Mouse (Mus musculus) brain, adult 2 months (tissue): ENCODE data around the gene Ppp1r7.
"Not testable (repeated sequence)": the region's sequence is repeated elsewhere in the genome, so short reads cannot be mapped to it uniquely, and the experiment has no call there.

ENCODE experiments used
- DNase-seq: peaks from one replicate; pipeline ENCODE4 v3.0.0; 2011; ENCODE audit warnings: low read depth, low spot score

The Ppp1r7 gene

DNA sequence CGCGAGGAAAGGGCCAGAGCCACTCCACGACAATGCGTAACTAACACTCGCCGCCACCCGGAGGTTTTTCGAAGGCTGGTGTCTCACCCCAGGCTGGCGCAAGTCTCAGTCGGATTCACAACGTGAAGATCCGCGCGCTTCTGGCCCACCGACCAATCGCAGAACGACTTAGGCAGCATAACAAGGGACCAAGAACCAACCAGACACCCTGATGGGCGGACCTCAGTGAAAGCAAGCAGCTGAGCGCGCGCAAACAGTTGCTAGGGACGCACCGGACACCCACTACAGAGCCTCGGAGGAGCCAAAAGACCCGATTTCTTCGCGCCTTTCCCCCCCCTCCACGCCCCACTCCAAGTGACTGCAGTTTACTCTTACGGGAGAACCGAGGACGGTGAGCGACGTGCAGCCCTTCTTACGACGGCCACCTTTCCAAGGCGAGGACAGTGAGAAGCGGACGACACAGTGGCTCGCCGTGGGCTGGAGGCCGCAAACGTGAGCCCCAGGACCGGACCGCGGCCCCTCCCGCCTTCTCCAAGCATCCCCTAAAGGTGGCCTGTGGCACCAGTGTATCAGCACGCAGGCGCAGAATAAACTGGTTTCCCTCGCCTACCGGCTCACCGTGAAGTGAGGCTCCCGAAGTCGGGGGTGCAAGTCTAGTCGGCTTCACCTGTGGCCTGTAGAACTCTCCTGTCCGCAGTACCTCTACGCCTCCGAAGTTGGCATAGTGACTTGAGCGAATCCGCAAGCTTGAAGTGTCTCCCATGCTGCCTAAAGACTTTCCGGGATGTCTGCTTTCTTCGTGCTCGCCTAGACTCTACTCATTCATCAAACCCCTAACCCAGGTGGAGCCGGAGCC lies at the start of gene Ppp1r7, which contains the start of gene Pask:
Gene Ppp1r7 (plus strand): TSS at position 207 of the 856 bp plus-strand sequence.
Gene Pask (minus strand): TSS at position 835 of the 856 bp plus-strand sequence.
- peak; percentile 99 for DNase-seq

DNA sequence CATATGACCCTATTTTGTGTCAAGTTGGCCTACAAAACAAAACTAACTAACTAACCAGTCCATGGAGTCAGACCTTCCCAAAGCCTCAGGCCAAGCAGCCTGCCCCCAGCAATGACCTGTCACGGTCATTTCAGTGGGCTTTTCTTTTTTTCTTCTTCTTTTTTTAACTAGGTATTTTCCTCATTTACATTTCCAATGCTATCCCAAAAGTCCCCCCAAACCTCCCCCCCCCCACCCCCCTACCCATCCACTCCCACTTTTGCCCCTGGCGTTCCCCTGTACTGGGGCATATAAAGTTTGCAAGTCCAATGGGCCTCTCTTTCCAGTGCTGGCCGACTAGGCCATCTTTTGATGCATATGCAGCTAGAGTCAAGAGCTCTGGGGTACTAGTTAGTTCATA lies 48.2 kb upstream of the Ppp1r7 start:
- DNase-seq: not testable (repeated sequence)

DNA sequence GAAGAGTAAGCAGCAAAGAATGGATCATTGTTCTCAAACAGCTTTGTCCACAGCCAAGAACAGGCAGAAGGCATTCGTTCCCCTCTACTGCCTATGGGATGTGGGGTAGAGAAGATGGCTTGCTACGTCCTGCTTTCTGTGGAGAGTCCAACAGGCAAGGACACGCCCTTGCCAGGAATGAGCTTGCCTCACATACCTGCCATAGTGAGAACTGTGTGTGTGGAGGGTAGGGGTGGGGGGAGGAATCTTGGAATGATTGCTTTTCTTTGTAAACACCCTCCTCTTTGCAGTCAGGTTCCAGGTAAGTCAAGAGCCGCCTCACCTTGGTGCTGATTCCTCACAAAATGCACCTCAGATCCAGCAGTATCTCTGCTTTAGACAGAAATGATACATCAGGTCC lies 42.9 kb upstream of the Ppp1r7 start:
- DNase-seq: no peak

DNA sequence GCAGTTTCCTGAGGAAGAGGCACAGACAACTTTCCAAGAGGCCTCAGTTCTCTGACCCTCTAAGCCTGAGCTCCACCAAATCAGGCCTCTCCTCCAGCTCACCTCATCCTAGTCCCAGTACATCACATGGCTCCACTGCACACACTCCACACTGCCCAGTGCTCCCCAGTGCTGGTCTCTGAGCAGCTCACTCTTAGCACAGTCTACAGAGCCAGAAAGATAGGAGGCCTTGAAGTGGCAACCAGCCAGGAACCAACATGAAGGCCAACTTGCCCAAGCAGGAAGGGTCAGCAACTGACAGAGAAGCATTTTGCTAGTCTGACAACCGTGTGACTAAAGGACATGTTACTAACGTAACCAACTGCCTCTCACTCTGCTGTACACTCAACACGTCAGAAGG lies 42.1 kb upstream of the Ppp1r7 start:
- no peak for DNase-seq

DNA sequence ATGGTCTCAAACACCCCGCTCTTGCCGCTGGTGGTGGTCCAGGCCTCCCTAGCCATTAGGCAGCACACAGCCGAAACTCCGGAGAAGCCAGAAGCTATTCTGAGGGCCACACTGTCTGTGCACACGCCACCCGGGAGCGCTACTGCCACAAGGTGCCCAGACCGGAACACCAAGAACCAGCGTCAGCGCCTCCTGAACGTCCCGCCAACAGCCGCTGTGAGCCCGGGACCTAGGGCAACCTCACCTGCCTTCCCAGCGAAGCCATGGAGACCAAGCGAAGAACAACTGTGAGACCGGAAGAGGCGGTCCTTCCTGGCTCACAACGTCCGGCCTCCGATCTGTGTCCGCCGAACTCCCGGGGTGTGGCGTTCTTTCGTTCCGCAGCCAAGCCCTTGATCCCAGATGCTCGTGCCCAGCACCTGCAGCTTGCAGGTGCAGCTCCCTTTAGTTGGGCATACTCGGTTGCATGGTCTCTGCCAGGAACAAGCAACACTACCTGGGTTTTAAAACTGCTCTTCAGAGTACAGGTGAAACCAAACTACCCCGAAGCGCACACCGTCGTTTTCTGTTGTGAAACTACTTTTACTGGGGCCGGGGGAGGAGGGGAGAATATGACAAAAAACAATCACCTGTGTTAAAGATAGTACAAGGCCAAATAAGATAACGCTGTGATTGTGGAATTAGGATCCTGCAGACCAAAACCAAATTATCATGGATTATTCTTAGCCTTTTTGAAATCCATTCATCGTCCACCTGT lies 36.9 kb upstream of the Ppp1r7 start, which contains the start of gene Mterf4:
Gene Mterf4 (minus strand): TSS at position 335 of the 757 bp plus-strand sequence.
- DNase-seq: peak; percentile 94

DNA sequence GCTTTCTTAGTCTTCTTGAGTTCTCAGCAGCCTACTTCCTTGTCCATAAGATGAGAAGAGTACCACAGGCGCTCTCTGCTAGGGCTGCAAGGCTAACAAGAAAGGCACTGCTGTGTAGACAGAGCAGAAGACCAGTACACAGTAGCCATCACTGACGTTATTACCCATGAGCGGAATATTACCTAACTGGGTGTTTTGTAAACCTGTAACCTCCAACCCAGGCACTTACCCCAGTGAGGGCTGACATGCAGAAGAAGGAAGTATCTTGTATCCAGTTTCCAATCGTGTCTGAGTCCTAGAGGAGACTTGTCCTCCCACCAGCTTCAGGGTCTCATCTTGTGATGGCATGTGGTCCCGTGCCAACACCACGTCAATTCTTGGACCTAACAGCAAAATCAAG lies 18.7 kb upstream of the Ppp1r7 start:
- DNase-seq: no peak

DNA sequence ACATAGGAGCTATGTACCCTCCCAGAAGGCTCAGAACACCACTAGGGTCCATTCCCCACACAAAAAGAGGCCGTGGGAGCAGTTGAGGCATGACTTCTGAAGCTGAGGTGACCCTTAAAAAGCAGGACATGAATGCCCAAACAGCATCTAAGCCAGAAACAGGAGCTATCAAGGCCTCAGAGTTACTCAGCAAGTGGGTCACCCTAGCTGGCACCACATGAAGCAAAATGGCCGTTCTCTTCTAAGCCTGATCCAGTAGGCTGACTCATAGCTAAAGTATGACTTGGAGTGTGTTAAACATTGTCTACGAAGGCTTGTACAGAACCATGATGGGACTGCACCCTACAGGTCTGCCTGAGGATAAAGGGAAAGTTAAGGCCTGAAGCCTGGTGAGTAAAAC lies 16.2 kb upstream of the Ppp1r7 start:
- no peak for DNase-seq

DNA sequence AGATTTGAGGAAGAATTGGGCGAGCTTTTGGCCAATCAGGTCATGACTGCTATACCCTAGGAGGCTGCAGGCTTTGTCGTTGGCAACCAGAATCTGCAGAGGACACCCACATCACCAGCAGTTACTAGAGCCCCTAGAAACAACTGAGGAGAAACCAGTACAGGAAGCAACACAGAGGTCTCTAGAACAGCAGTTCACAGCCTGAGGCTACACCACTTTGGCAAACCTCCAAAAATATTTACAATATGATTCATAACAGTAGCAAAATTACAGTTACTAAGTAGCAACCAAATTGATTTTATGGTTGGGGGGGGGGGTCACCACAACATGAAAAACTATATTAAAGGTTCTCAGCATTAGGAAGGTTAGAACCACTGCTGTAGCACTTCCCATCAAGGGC lies 8.0 kb upstream of the Ppp1r7 start:
- no peak for DNase-seq

DNA sequence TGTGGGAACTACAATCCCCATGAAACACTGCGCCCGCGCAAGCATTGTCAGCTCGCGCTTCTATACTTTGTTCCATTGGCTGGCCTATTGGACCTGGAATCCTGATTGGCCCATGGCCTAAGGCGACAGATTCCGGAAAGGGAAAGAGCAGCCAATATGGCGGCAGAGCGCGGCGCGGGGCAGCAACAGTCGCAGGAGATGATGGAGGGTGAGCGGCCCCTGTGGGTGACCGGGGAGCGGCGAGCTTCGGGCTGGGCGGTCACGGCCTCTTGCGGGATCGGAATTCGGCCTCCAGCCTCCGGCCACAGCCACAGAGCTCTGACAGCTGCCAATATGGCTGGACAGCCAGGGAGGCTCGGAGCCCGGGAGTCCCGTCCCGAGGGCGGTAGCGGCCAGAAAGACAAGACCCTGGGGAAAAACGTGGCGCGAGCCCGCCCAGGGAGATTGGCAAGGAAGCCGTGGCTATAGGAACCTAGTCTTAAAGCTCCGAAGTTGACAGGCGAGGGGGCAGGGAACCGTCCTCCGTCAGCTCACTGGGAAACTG lies 922 bp downstream of the Ppp1r7 start:
- peak; percentile 99 for DNase-seq

DNA sequence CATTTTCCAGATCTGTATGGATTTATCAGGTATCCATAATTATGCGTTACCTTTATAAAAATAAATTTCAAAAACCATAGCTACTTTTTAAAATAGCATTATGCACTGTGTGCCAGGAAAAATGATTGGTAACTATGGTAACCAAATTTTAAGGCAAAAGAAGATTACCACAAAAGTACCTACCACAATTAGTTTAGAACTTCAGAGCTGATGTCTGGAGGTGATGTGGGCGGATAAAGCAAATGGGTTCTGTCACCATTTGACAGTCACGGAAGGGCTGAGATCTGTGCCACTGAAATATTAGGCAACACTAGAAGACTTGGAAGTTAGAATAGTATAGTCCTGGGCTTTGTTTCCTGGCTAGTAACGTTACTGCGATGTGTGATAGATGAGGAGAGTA lies 4.5 kb downstream of the Ppp1r7 start:
- peak; percentile 65 for DNase-seq

DNA sequence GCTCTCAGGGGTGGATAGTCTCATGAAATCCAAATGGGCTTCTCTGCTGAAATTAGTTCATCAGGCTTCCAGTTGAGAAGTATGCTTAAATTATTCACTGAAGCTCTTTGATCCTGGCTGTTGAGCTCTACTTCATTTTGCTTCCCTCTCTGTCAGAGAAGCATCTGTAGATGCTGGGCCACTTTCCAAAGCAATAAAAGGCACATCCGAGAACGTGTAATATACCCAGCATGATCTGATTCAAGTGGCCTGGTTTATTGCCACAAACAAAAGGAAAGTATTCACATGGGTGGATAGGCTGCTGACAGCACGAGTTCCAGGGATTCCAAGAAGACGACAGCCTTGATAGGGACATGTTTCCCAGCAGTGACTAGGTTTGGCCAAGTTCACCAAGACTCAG lies 7.0 kb downstream of the Ppp1r7 start:
- DNase-seq: peak; percentile 54

DNA sequence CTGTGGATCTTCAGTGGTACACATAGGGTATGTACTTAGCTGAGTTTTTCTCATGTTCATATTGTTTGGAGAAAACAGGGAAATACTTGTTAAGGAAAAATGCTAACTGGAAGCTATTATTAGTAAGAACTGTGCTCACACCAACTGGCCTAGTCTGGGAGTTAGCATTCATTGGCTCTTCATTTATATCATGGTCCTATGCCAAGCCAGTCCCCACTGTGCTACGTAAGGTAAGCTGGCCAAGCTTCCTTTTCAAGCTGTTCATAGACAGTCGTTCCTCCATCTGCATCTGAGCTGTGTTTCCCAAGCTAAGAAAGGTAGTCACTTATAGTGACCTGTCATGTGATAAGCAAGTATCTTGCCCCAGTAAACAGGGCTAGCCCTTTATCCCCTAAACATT lies 10.1 kb downstream of the Ppp1r7 start:
- peak; percentile 70 for DNase-seq

DNA sequence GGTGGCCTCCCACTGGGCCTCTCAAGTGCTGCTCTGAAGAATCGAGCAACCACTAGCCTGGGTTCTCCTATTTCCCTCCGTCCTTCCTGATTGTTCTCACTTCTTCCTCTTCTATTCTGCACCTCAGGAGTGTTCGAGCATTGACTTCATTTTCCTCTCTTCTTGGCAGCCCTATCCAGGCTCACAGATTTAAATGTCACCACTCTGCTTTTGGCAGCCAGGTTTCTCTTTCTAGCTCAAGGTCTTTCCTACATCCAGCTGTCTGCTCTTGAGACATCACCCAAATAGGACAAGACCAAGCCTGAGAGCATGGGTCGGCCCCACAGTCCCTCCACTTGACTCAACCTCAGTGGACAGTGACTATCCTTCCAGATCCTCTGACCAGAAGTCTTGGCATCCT lies 20.0 kb downstream of the Ppp1r7 start:
- DNase-seq: peak; percentile 43

DNA sequence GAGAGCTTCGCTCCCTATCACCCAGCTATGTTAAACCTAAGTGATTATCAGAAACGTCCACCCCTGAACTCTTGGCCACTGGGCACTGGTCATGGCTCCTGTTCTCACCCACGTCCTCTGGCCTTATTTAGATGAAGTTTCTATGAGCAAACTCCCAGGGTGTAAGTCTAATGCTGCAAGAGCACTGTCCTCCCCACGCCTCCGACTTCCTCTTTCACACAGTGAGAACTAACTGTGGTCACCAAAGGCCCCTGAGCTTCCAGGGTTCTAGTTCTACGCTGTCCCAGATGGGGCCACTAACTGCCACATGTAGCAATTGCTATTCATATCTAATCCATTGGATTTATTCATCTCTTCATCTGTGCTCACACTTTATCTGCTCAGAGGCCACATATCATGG lies 23.0 kb downstream of the Ppp1r7 start:
- no peak for DNase-seq

DNA sequence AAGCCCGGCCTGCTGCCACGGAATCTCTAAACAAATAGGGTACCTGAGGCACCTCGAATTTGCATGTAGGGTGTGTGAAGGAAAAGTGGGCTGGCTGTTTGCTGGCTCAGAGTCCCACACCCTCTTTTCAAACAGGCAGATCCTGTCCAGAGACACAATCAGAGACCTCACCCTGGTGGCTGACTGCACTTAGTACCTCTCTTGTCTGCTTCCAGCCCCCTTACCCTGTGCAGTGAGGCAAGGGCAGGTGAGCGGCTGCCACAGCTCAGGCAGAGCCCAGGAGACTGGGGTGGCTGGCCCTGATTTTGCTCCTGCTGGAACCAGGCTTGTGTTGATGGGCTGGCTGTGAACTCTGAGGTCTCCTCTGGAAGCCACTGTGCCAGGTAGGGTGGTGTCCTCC lies 31.0 kb downstream of the Ppp1r7 start, which contains the start of gene Ano7:
Gene Ano7 (plus strand): TSS at position 266 of the 400 bp plus-strand sequence.
- DNase-seq: no peak

DNA sequence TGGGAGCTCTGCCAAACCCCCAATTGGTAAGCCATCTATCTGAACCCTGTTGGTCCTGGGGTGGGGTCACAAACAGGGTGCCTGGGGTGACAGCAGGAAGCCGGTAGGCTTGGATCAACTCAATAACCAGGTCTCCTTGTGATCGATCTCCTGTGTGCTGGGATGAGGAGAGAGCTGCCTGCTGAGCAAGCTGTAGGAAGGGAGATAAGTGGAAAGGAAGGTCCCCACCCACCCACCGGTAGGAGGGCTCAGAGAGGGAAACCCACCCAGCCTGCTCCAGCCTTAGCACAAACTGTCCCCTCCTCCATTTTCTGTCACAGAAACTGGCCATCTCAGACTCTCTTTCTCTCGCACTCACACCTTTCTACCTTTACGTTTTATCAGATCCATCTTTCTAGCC lies 34.7 kb downstream of the Ppp1r7 start:
- no peak for DNase-seq

DNA sequence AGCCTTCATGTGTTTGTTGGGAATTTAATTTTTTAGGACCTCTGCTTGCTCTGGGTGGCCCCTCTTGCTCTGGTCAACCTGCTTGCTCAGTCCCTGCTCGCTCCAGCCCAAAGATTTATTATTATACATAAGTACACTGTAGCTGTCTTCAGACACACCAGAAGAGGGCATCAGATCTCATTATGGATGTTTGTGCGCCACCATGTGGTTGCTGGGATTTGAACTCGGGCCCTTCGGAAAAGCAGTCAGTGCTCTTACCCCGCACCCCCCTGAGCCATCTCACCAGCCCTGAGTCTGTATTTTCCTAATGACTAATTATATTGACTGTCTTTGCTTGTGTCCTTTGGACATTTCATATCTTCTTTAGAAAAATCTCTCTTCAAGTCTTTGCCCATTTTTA lies 36.5 kb downstream of the Ppp1r7 start:
- no peak for DNase-seq

DNA sequence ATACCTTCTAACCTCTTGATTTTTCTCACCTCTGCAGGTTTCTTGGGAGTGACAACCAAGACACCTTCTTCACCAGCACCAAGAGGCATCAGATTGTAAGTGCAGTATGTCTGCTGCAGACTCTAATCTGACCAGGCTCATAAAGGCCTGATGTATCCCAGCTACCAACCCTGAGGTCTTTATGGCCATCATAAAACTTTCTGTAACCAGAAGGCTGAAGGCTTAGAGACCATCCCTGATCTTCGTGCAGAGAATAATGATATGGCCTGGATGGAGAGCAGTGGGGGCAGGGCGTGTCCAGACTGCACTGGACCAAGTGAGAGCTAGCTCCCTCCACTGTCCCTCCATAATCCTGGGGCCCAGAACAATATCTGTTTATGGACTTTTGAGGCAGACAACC lies 44.5 kb downstream of the Ppp1r7 start:
- DNase-seq: no peak

DNA sequence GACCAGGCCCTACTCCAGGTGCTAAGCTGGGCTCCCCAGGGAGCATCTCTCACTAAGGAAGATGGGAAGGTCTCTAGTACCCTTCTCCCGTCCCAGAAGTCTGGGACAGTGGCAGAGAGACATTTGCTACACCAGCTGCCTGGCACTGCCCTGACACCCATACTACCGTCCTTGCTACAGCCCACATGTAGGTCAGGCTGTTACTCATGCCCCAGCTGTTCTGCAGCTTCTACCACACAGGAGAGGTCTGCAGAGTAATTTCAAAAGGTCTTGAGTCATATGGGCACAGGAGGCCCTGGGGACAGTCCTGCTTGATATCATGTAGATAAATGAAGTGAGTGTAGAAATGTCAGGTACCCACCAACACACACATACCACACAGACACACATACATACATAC lies 46.3 kb downstream of the Ppp1r7 start:
- DNase-seq: no peak

DNA sequence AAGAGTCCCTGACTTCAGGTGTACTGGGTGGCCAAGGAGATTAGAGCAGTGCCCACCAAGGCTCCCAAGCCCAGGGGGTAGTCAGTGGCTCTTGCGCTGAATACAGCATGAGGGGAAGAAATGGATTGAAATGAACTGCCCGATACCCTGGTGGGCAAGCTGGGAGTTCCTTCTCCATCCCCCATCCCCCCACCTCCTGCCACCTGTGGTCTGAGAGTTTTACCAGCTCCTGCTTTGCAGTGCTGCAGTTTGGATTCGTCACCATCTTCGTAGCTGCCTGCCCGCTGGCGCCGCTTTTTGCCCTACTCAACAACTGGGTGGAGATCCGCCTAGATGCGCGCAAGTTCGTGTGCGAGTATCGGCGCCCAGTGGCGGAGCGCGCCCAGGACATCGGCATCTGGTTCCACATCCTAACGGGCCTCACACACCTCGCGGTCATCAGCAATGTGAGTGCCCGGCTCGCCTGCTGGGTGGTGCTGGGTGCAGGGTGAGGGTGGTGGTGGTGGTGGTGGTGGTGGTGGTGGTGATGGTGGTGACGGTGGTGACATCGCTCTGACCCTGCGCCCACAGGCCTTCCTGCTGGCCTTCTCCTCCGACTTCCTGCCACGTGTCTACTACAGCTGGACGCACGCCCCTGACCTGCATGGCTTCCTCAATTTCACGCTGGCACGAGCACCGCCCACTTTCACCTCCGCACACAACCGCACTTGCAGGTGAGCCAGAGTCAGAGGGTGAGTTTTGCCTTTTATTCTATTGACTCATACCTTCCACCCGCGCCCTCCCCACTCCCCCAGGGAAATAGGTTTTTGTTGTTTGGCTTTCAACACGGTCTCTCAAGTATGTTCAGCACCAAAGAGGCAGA lies 58.8 kb downstream of the Ppp1r7 start:
- peak; percentile 16 for DNase-seq

DNA sequence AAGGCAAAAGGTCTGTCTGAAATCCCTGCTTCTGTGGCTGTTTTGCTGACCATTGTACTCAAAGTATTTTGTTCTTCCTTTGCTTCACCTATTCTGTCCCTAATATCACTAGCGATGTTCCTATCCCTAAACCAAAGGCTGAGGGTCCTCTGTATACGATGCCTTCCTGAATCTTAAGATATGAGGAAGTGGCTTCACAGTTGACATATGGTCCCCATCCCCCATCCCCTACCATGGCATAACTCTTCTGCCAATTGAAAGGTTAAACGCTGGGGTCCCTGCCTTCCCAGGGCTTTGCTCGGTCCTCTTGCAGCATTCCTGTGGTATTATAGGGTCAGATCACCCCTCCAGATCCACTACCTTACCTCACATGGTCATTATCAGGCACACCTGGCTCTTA lies 60.7 kb downstream of the Ppp1r7 start:
- DNase-seq: no peak
